Mouse (Mus musculus) spleen, adult 2 months (tissue): ENCODE measurements around the gene 4933427D14Rik.

ENCODE experiments used
- CTCF ChIP-seq: fragments of 200-500 bp; IDR thresholded peaks from 2 replicates; pipeline ENCODE4 v1.5.1; 2011; ENCODE audit warnings: mild to moderate bottlenecking, inconsistent platforms; ENCODE audit not compliant: insufficient read depth, insufficient read length, insufficient replicate concordance; ENCODE audit errors: extremely low read depth
- POLR2A ChIP-seq: fragments of 200-500 bp; IDR thresholded peaks from 2 replicates; pipeline ENCODE4 v1.6.1; 2011; ENCODE audit warnings: low read depth, low read length, inconsistent platforms

- no peak for TF ChIP-seq CTCF
- no peak for TF ChIP-seq POLR2A
Measured at GRCm38 (mm10) chr11:72125781-72126180, 81.5 kb downstream of the 4933427D14Rik start.
